Comparison of ENCODE assay signal across 20 mouse cellular contexts in the genomic region with DNA sequence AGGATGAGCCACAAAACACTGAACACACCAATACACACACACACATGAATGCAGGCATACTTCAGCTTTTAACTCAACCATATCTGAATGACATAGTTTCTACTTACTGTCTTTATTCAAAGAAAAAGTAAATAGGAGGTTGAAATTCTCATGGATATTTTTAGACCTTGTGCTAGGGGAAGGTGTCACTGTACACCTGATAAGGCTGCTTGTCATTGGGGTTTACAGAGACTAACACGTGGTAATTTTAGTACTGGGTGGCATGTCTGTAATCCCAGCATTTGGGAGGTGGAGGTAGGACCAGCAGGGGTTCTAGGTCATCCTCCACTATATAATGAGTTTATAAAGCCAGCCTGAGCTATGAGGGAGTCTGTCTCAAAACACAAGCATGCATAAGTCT. TPM values are rescaled to one million over a fixed set of nuclear protein-coding genes. Genes with fewer than 3 reads are reported as not detected.
DNase-seq lines count a peak whose midpoint lies in the region; TF ChIP-seq lines count a peak whose summit lies in the region.
"Had no signal": no experiment of that assay in that cellular context is flagged by ENCODE, and none has a peak within 500 bp of the region (broad histone marks: within the 10 kb centered on the region; RNA-seq: fewer than 3 reads in every experiment).

No protein-coding gene starts in this region.

- dilution Hi-C loops in CH12.LX (cut with MboI; ENCODE audit: extremely low pct_ligation_motif_present, extremely low pct_unique_long_range_greater_than_20kb, low sequenced_read_pairs) = no loop called here

- H3K4me1 ChIP-seq in CH12.LX (ENCODE audit: control insufficient read depth in 1 of 2, insufficient read depth in 2 of 2) = peaks cover 2 to 21% of the 10 kb centered on the region in 2 experiments; a peak in 2 of 4 replicates

- no peak overlapping the region for H3K4me3 ChIP-seq in CH12.LX (replicated peaks in 1 of 3; ENCODE audit: low read depth in 2 of 3, low read length in 2 of 3, poor library complexity in 1 of 3)

- DNase-seq in heart, adult 8-10 months (ENCODE audit: low spot score) = peak; percentile 28
- DNase-seq in heart, adult 11 months = no peak
- DNase-seq in A20 (ENCODE audit: low read depth, low spot score) (peak; percentile 23), CH12.LX (ENCODE audit: extremely low read depth) (no peak)
- DNase-seq in induced T-regulatory cell, adult 2 months (ENCODE audit: low read depth) = peak; percentile 51
- DNase-seq in B cell, adult 2 months = no peak
- DNase-seq in urinary bladder, postnatal 36 days (ENCODE audit: low spot score in 2 of 2) = no peak
- DNase-seq: adrenal gland, postnatal 10 days; cerebellum, adult 11 months; cerebellum, adult 9-10 months; cerebellum, postnatal 25 days; forebrain, postnatal 0 days; gastrocnemius, postnatal 14 days; kidney, adult 11 months; kidney, adult 9 months had no signal

- 0 out of 2 replicates have a peak overlapping the region, but pooled peaks have one; percentile 8 for H3K4me2 ChIP-seq in CH12.LX (ENCODE audit: insufficient read depth, low read depth, poor library complexity, severe bottlenecking)

- TF ChIP-seq RAD21 in CH12.LX (IDR thresholded peaks at IDR 0.05; ENCODE audit: low read depth, low read length) = no peak

- peak overlapping the region; percentile 21; the same call in 1 of the 2 replicates for H3K9ac ChIP-seq in CH12.LX (ENCODE audit: insufficient read depth, low read depth)
- H3K9ac ChIP-seq: embryonic facial prominence, embryonic 13.5 days; forebrain, embryonic 13.5 days; forebrain, postnatal 0 days; hindbrain, embryonic 12.5 days had no signal

- TF ChIP-seq EP300 in CH12.LX (IDR thresholded peaks at IDR 0.05; ENCODE audit: low read length) = no peak

- TF ChIP-seq POLR2A in CH12.LX (IDR thresholded peaks at IDR 0.05; ENCODE audit: low read depth, low read length) = no peak

- H3K27ac ChIP-seq in CH12.LX (ENCODE audit: insufficient read depth, low read depth) = no peak overlapping the region; the same call in 1 of the 2 replicates
- H3K27ac ChIP-seq: embryonic facial prominence, embryonic 13.5 days; forebrain, embryonic 13.5 days; hindbrain, embryonic 12.5 days; kidney, postnatal 0 days had no signal

- no peaks in the 10 kb centered on the region for H3K27me3 ChIP-seq in CH12.LX (replicated peaks)

- in situ Hi-C loops in CH12.LX (cut with MboI; ENCODE audit: low pct_ligation_motif_present, low pct_unique_long_range_greater_than_20kb, low sequenced_read_pairs) = no loop called here

- H3K9me3 ChIP-seq in CH12.LX (replicated peaks; ENCODE audit: low read length) = peaks cover 13% of the 10 kb centered on the region
- H3K9me3 ChIP-seq: embryonic facial prominence, embryonic 13.5 days; forebrain, embryonic 13.5 days; hindbrain, embryonic 12.5 days had no signal

- H3K36me3 ChIP-seq in CH12.LX (replicated peaks in 1 of 2; ENCODE audit: control insufficient read depth in 1 of 2, insufficient read depth in 1 of 2, low read length in 1 of 2) = no peaks in the 10 kb centered on the region
- H3K36me3 ChIP-seq: embryonic facial prominence, embryonic 13.5 days; G1E; hindbrain, embryonic 12.5 days had no signal

- peaks cover 12% of the 10 kb centered on the region for H3K79me2 ChIP-seq in CH12.LX (replicated peaks; ENCODE audit: control insufficient read depth, extremely low read depth, insufficient read depth, poor library complexity, severe bottlenecking)

- no peak for TF ChIP-seq CTCF in CH12.LX (conservative IDR thresholded peaks at IDR 0.05 in 1 of 2, IDR thresholded peaks at IDR 0.05 in 1 of 2; ENCODE audit: low read depth in 2 of 2, low read length in 2 of 2)

TF ChIP-seq in CH12.LX, 34 proteins besides CTCF, POLR2A, EP300 and RAD21:
- peak; percentile 78 for TF ChIP-seq MXI1 (IDR thresholded peaks at IDR 0.05; ENCODE audit: low read depth, low read length)
- TF ChIP-seq BHLHE40 (IDR thresholded peaks at IDR 0.05; ENCODE audit: low read depth, low read length) = 0 out of 2 replicates have a peak, but pooled peaks have one; percentile 35
- TF ChIP-seq JUND (conservative IDR thresholded peaks at IDR 0.05; ENCODE audit: low read depth, low read length) = no peak
- peak; percentile 79; the same call in 1 of the 2 replicates for TF ChIP-seq MAX (IDR thresholded peaks at IDR 0.05; ENCODE audit: low read length)
- peak; percentile 62 for TF ChIP-seq MEF2A (IDR thresholded peaks at IDR 0.05; ENCODE audit: borderline replicate concordance, low read depth, low read length)

RNA-seq across cellular contexts. Expression of a gene that starts 1.7 kb away (rescaled TPM):
- 1 to 10 TPM; 6.3 to 8.5 (median 7.3) TPM for total RNA-seq in heart, adult 8-10 months (2022)
- total RNA-seq in CH12.LX (2012; rRNA removed) (21.5 and 28.4 TPM in 2 replicates), CH12.LX (2014; rRNA removed) (21.1 and 26.2 TPM in 2 replicates)
- polyA plus RNA-seq in CH12.LX (2012; ENCODE audit: insufficient read length, low read depth) = 31.6 and 38.1 TPM in 2 replicates

Comparison
In these comparisons a context has a peak if more than half of its experiments do, and no peak if none do; other contexts are left out.
1. DNase-seq: peak in heart, adult 8-10 months (single experiment), A20 (single experiment) and induced T-regulatory cell, adult 2 months (single experiment); none in heart, adult 11 months (single experiment), CH12.LX (single experiment), B cell, adult 2 months (0 of 2) and urinary bladder, postnatal 36 days (0 of 2).